Mouse (Mus musculus) myocyte (in vitro differentiated cells): ENCODE results near the gene Gon4l. TPM values are rescaled to one million over a fixed set of nuclear protein-coding genes. Genes with fewer than 3 reads are reported as not detected.
"Not testable (repeated sequence)": the region's sequence is repeated elsewhere in the genome, so short reads cannot be mapped to it uniquely, and the experiment has no call there.

Experiments
- H3K27me3 ChIP-seq: one replicate; pipeline ENCODE4 v1.6.1; 2011; ENCODE audit not compliant: control insufficient read depth, insufficient read depth, insufficient read length
- H3K36me3 ChIP-seq: one replicate; pipeline ENCODE4 v1.6.1; 2011; ENCODE audit not compliant: control insufficient read depth, insufficient read depth
- H3K4me2 ChIP-seq: one replicate; pipeline ENCODE4 v1.6.1; 2011; ENCODE audit warnings: low read depth, control low read depth
- H3K4me3 ChIP-seq: one replicate; pipeline ENCODE4 v1.5.1; 2011; ENCODE audit warnings: mild to moderate bottlenecking, control low read depth, moderate library complexity
- H3K79me2 ChIP-seq: one replicate; pipeline ENCODE4 v1.6.1; 2011; ENCODE audit not compliant: control insufficient read depth, insufficient read depth
- H3ac ChIP-seq: one replicate; pipeline ENCODE4 v1.6.1; 2011; ENCODE audit not compliant: control insufficient read depth, insufficient read length
- CEBPB ChIP-seq: IDR thresholded peaks from 2 replicates; pipeline ENCODE4 v1.6.1; 2011; ENCODE audit warnings: mild to moderate bottlenecking, moderate library complexity; ENCODE audit not compliant: poor library complexity, insufficient read depth, severe bottlenecking
- MAX ChIP-seq: IDR thresholded peaks from one replicate; pipeline ENCODE4 v1.6.1; 2011; ENCODE audit warnings: low read depth, mild to moderate bottlenecking, control low read depth
- MYOD1 ChIP-seq, 3 experiments: IDR thresholded peaks; one replicate each; pipeline ENCODE4 v1.6.1; 2011; ENCODE audit warnings: control low read depth in 2 of 3, low read depth in 2 of 3, mild to moderate bottlenecking in 2 of 3, moderate library complexity in 1 of 3; ENCODE audit not compliant: insufficient read length in 2 of 3, control insufficient read depth in 1 of 3
- MYOG ChIP-seq, 3 experiments: IDR thresholded peaks; one replicate each; pipeline ENCODE4 v1.6.1; 2011; ENCODE audit warnings: control low read depth in 2 of 3, low read depth in 2 of 3, mild to moderate bottlenecking in 2 of 3; ENCODE audit not compliant: insufficient read length in 2 of 3, control insufficient read depth in 1 of 3, insufficient read depth in 1 of 3
- POLR2A ChIP-seq: IDR thresholded peaks from one replicate; pipeline ENCODE4 v1.6.1; 2011; ENCODE audit warnings: low read depth, mild to moderate bottlenecking, control low read depth, moderate library complexity; ENCODE audit not compliant: insufficient read length
- POLR2AphosphoS2 ChIP-seq: IDR thresholded peaks from one replicate; pipeline ENCODE4 v1.6.1; 2011; ENCODE audit warnings: low read depth, control low read depth; ENCODE audit not compliant: insufficient read length
- REST ChIP-seq: IDR thresholded peaks from one replicate; pipeline ENCODE4 v1.6.1; 2011; ENCODE audit warnings: mild to moderate bottlenecking, control low read depth, moderate library complexity; ENCODE audit not compliant: insufficient read depth, insufficient read length
- SRF ChIP-seq: IDR thresholded peaks from one replicate; pipeline ENCODE4 v1.6.1; 2011; ENCODE audit warnings: low read depth; ENCODE audit not compliant: control insufficient read depth, insufficient read length
- TCF12 ChIP-seq: IDR thresholded peaks from one replicate; pipeline ENCODE4 v1.6.1; 2011; ENCODE audit warnings: mild to moderate bottlenecking, control low read depth; ENCODE audit not compliant: poor library complexity, insufficient read depth, severe bottlenecking
- TCF3 ChIP-seq: IDR thresholded peaks from one replicate; pipeline ENCODE4 v1.6.1; 2011; ENCODE audit warnings: low read depth, control low read depth; ENCODE audit not compliant: insufficient read length
- USF1 ChIP-seq: IDR thresholded peaks from one replicate; pipeline ENCODE4 v1.6.1; 2011; ENCODE audit warnings: low read depth, mild to moderate bottlenecking, control low read depth, moderate library complexity
- polyA plus RNA-seq: library from polyadenylated mRNA; unstranded; fragments of >200 nt; fragmentation: generic; extraction: Trizol; gene quantifications from one replicate; pipeline ENCODE4 v1.2.1, GENCODE M21; 2012; ENCODE audit warnings: missing spikeins

The Gon4l gene
- 11.7 TPM for polyA plus RNA-seq

GRCm38 (mm10) chr3:88834951-88835491, at the start of gene Gon4l:
Gene Gon4l (plus strand): TSS chr3:88835231.
- H3K4me2 ChIP-seq = peak within 1 kb of the TSS; percentile 82

GRCm38 (mm10) chr3:88786323-88786722, 48.7 kb upstream of the Gon4l start:
- H3K27me3 ChIP-seq, H3K4me3 ChIP-seq, H3ac ChIP-seq: not testable (repeated sequence)

More at GRCm38 (mm10) chr3:88834951-88835491, at the start of gene Gon4l:
- Histone ChIP-seq H3K79me2 (peaks cover 24% of the 10 kb centered on the region), H3K4me3 (peak within 1 kb of the TSS; percentile 35)
- TF ChIP-seq POLR2A = peak; percentile 20
- TF ChIP-seq POLR2AphosphoS2 = peak; percentile 26
- H3ac ChIP-seq, H3K36me3 ChIP-seq, H3K27me3 ChIP-seq: not testable (repeated sequence)

GRCm38 (mm10) chr3:88786805-88787204, 48.2 kb upstream of the Gon4l start:
- H3K4me2 ChIP-seq, H3K36me3 ChIP-seq, H3K4me3 ChIP-seq, H3ac ChIP-seq, H3K79me2 ChIP-seq, H3K27me3 ChIP-seq: not testable (repeated sequence)

More at GRCm38 (mm10) chr3:88786323-88786722, 48.7 kb upstream of the Gon4l start:
- H3K4me2 ChIP-seq, H3K36me3 ChIP-seq, H3K79me2 ChIP-seq: not testable (repeated sequence)

GRCm38 (mm10) chr3:88788033-88788432, 47.0 kb upstream of the Gon4l start:
- not testable (repeated sequence) for H3ac ChIP-seq, H3K4me3 ChIP-seq, H3K4me2 ChIP-seq, H3K27me3 ChIP-seq, H3K79me2 ChIP-seq, H3K36me3 ChIP-seq

DNA sequence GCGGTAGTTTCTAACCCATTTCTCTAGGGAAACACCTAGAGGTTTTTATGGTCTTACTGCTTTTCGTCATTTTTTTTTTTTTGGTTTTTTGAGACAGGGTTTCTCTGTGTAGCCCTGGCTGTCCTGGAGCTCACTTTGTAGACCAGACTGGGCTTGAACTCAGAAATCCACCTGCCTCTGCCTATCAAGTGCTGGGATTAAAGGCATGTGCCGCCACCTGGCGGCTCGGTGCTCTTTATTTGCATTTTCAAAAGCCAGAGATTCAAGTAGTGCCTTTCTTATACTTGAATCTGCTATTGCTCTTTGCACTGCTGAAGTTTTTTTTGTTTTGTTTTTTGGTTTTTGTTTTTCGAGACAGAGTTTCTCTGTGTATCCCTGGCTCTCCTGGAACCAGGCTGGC, 37.5 kb upstream of the Gon4l start:
- H3ac ChIP-seq, H3K27me3 ChIP-seq, H3K36me3 ChIP-seq, H3K4me3 ChIP-seq, H3K4me2 ChIP-seq, H3K79me2 ChIP-seq: not testable (repeated sequence)
- TF ChIP-seq MYOD1 (IDR thresholded peaks at IDR 0.05; ENCODE audit: control insufficient read depth in 1 of 3, insufficient read length in 2 of 3, low read depth in 2 of 3) = peak in 2 of 3 experiments; percentile 47 to 60

DNA sequence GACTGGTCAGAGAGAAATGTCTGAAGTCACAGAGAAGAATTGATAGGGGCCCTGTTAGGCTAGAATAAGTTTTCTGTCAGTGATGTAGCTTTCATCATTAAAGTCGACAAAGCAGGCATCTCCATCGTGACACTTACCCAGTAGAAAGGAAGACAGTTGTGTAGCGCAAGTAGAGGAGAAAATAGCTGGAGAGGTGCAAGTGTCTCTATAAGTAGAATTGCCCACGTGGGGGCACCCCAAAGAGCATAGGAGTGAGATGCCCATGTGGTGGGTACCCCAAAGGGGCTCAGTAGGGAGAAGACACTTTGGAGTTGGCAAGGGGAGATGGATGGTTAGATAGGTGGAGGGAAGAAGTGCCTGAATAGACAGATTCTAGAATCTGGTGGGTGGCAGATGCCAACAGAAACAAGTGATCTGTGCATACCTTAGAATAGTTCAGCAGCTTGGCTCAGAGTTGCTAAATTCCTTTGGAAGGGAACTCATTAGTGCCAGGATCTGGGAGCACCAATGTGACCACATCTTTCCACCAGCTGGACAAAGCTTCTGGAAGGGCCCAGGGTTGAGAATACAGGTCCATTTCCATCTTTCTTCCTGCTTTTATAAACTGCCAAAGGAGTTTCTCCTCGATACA, 31.0 kb upstream of the Gon4l start:
- no peak for TF ChIP-seq SRF
- Histone ChIP-seq H3K4me2 (no peak overlapping the region), H3K4me3 (no peak overlapping the region), H3K36me3 (peaks cover 9% of the 10 kb centered on the region), H3K79me2 (no peaks in the 10 kb centered on the region), H3ac (no peak overlapping the region), H3K27me3 (no peaks in the 10 kb centered on the region)

DNA sequence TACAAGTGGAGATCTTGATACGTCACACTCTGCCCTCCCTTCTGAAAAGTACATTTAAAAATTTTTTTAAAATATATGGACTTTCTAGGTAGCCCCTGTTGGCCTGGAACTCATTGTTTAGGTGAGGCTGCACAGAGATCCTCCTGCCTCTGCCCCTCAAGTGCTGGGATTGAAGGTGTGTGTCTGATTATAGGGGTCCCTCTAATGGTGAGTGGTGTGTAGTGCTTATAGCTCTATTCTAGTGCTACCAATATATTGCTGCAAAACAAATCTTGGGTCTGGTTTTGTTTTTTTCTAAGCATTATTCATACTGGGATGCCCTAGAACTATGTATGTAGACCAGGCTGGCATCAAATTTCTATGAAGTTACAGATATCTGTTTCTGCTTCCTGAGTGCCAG, 9.3 kb upstream of the Gon4l start:
- TF ChIP-seq POLR2AphosphoS2 (no peak), CEBPB (no peak), TCF3 (no peak), MYOG (IDR thresholded peaks at IDR 0.05; ENCODE audit: control insufficient read depth in 1 of 3, insufficient read depth in 1 of 3, insufficient read length in 2 of 3, low read depth in 2 of 3) (no peak), USF1 (no peak), MYOD1 (IDR thresholded peaks at IDR 0.05; ENCODE audit: control insufficient read depth in 1 of 3, insufficient read length in 2 of 3, low read depth in 2 of 3) (no peak), POLR2A (no peak), MAX (no peak), TCF12 (no peak), REST (no peak), SRF (no peak)
- H3K4me2 ChIP-seq = no peak overlapping the region

More for the DNA sequence above, 9.3 kb upstream of the Gon4l start:
- Histone ChIP-seq H3K36me3 (peaks cover 3% of the 10 kb centered on the region), H3ac (no peak overlapping the region), H3K79me2 (no peaks in the 10 kb centered on the region), H3K27me3 (no peaks in the 10 kb centered on the region), H3K4me3 (no peak overlapping the region)
